Mouse (Mus musculus) stomach, embryonic 15.5 days (tissue): Measurements from ENCODE around the gene Sept6. TPM values are rescaled to one million over a fixed set of nuclear protein-coding genes. Genes with fewer than 3 reads are reported as not detected.
"Not testable (repeated sequence)": the region's sequence is repeated elsewhere in the genome, so short reads cannot be mapped to it uniquely, and the experiment has no call there.

ENCODE experiments used
- ATAC-seq: fragments of 200-750 bp; cut with Nextera tagmentation; 2 replicates; pipeline ENCODE4 v1.8.0; 2017; ENCODE audit warnings: low read depth, moderate number of reproducible peaks, moderate TSS enrichment; ENCODE audit not compliant: insufficient read depth, low FRiP score
- H3K27ac ChIP-seq: fragments of 300-500 bp; sonication (generic); 2 replicates; pipeline ENCODE4 v1.5.1; 2015; ENCODE audit warnings: mild to moderate bottlenecking, inconsistent platforms
- H3K27me3 ChIP-seq: fragments of 300-500 bp; sonication (generic); replicated peaks from 2 replicates; pipeline ENCODE4 v1.6.1; 2015; ENCODE audit warnings: inconsistent platforms
- H3K36me3 ChIP-seq: fragments of 300-500 bp; sonication (generic); 2 replicates; pipeline ENCODE4 v1.6.1; 2015; ENCODE audit warnings: inconsistent platforms
- H3K4me1 ChIP-seq: fragments of 300-500 bp; sonication (generic); 2 replicates; pipeline ENCODE4 v1.6.1; 2015; ENCODE audit warnings: inconsistent platforms
- H3K4me2 ChIP-seq: fragments of 300-500 bp; sonication (generic); 2 replicates; pipeline ENCODE4 v1.6.1; 2015; ENCODE audit warnings: mild to moderate bottlenecking, inconsistent platforms
- H3K4me3 ChIP-seq: fragments of 300-500 bp; sonication (generic); replicated peaks from 2 replicates; pipeline ENCODE4 v1.5.1; 2015; ENCODE audit warnings: inconsistent platforms
- H3K9ac ChIP-seq: fragments of 300-500 bp; sonication (generic); 2 replicates; pipeline ENCODE4 v1.6.1; 2015; ENCODE audit warnings: inconsistent platforms
- H3K9me3 ChIP-seq: fragments of 300-500 bp; sonication (generic); 2 replicates; pipeline ENCODE4 v1.6.1; 2016; ENCODE audit warnings: inconsistent platforms
- WGBS: fragments of 180-500 bp; shearing (Covaris S2); methylation state at CpG from one replicate; pipeline ENCODE4 v1.1.7; 2015; 5-methylcytosine and 5-hydroxymethylcytosine counted together
- polyA plus RNA-seq: library from polyadenylated mRNA; unstranded; fragments of >200 nt; fragmentation: Nextera tagmentation; extraction: Ambion mirVana; gene quantifications from 2 replicates; pipeline ENCODE4 v1.2.1, GENCODE M21; 2015

Sept6 gene
- polyA plus RNA-seq, 1 experiment from 2014 or later: 15.9 TPM

DNA sequence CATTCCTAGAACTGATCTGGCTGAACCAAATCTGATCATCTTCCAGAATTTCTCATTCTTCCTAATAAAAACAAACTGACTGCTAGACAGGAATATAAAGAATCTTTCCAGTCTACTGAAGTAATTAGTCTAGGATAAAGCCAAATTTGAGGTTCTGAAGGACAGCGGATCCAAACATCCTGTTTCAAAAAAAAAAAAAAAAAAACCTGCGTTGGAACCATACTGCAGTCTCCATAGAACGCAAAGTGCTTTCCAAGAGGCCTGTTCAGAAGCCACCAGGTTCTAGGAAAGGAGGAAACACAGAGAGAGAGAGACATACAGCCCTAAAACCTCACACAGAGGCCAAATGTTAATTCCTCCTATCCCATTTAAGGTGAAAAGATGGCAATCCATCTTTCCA lies 89.9 kb downstream of the Sept6 start:
- peak overlapping the region; percentile 62 for H3K4me2 ChIP-seq
- 17% methylated on average over 3 of the region's 3 CpGs for WGBS
- peak overlapping the region; percentile 55; the same call in 1 of the 2 replicates for H3K4me3 ChIP-seq

DNA sequence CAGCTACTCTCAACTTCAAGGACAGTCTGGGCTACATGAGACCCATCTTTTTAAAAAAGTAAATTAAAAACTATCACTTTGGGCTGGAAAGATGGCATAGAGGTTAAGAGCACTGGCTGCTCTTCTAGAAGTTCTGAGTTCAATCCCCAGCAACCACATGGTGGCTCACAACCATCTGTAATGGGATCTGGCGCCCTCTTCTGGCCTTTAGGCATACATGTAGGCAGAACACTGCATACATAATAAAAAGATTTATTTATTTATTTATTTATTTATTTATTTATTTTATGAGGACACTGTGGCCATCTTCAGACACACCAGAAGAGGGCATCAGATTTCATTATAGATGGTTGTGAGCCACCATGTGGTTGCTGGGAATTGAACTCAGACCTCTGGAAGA lies 92.7 kb downstream of the Sept6 start:
- WGBS: 30% methylated on average over 1 of the region's 1 CpGs
- H3K36me3 ChIP-seq, H3K9me3 ChIP-seq, H3K27me3 ChIP-seq, H3K4me1 ChIP-seq, H3K4me2 ChIP-seq, H3K27ac ChIP-seq, ATAC-seq, H3K4me3 ChIP-seq, H3K9ac ChIP-seq: not testable (repeated sequence)

More for the DNA sequence above, 89.9 kb downstream of the Sept6 start:
- no peaks in the 10 kb centered on the region for H3K9me3 ChIP-seq
- no peak for ATAC-seq
- no peak overlapping the region for H3K27ac ChIP-seq
- no peaks in the 10 kb centered on the region for H3K36me3 ChIP-seq
- H3K4me1 ChIP-seq: no peaks in the 10 kb centered on the region
- no peak overlapping the region for H3K9ac ChIP-seq
- H3K27me3 ChIP-seq: no peaks in the 10 kb centered on the region

DNA sequence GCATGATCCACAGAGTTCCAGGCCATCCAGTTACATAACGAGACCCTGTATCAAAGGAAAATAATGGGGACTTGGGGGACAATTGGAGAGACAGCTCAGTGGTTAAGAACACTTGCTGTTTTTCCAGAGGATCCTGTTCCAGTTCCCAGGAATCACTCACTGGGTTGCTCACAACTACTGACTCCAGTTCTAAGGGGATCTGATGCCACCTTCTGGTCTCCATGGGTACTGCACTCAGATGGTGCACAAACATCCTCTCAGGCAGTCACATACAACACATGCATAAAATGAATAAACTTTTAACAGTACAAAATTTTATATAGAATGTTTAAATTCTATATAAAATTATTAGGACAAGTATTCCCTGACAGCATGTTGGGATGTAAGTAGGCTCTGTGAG lies 106.9 kb downstream of the Sept6 start:
- Histone ChIP-seq H3K9me3 (no peaks in the 10 kb centered on the region), H3K9ac (no peak overlapping the region), H3K4me2 (no peak overlapping the region), H3K4me1 (no peaks in the 10 kb centered on the region), H3K4me3 (no peak overlapping the region), H3K27me3 (no peaks in the 10 kb centered on the region), H3K36me3 (no peaks in the 10 kb centered on the region), H3K27ac (no peak overlapping the region)
- 92% methylated on average over 1 of the region's 1 CpGs for WGBS
- no peak for ATAC-seq

DNA sequence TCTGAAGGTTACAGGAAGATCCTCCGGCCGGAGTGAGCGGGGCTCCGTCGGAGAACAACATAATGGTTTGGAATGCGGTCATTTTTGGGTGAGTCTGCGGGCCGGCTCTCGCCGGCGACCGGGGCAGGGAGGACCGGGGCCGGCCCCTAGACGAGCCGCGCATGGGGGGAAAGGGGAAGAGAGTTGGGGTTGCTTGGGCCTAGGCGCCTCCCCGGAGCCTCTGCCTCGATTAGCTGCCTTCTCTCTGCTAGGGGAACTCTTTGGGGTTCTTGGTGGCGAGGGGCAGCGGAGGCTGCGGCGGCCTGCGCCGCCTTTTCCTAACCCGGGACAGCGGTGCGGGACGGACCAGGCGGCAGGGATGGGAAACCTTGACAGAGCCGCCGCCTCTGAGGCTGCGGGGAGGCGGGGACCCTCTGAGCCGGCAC lies 116.9 kb downstream of the Sept6 start:
- Histone ChIP-seq H3K9me3 (no peaks in the 10 kb centered on the region), H3K27me3 (no peaks in the 10 kb centered on the region), H3K36me3 (no peaks in the 10 kb centered on the region), H3K4me3 (peak overlapping the region; percentile 68), H3K4me1 (no peaks in the 10 kb centered on the region), H3K9ac (peak overlapping the region; percentile 63), H3K4me2 (peak overlapping the region; percentile 54), H3K27ac (peak overlapping the region; percentile 65)
- 0 out of 2 replicates have a peak, but pooled peaks have one; percentile 47 for ATAC-seq
- 16% methylated on average over 36 of the region's 36 CpGs for WGBS

DNA sequence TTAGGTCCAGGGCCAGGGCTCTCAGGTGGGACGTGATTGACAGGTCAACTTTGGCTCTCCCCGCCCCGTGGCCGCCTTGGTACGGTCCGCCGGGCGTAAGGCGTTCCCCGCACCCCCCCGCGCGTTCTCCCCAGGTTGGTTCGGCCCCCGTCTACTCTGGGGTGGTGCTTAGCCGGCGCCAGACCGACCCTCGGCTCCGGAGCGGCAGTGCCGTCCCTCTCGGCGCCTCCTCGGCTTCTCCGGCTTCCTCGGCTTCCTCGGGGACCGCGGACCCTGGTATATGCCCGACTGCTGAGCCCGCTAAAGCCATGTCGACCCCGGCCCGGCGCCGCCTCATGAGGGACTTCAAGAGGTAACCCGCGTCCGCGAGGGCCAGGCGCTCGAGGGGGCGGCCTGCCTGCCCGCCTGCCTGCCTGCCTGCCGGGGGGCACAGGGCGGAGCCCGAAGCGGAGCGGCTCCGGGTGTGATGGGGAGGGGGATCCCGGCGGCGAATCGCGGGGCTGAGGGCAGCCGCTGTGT lies 117.4 kb downstream of the Sept6 start:
- H3K4me2 ChIP-seq: peak overlapping the region; percentile 54
- H3K27ac ChIP-seq: peak overlapping the region; percentile 65
- 17% methylated on average over 54 of the region's 57 CpGs for WGBS
- no peaks in the 10 kb centered on the region for H3K4me1 ChIP-seq
- peak overlapping the region; percentile 68 for H3K4me3 ChIP-seq
- H3K9ac ChIP-seq: peak overlapping the region; percentile 63
- H3K9me3 ChIP-seq: no peaks in the 10 kb centered on the region
- peak; percentile 95 for ATAC-seq
- H3K36me3 ChIP-seq: no peaks in the 10 kb centered on the region
- no peaks in the 10 kb centered on the region for H3K27me3 ChIP-seq

DNA sequence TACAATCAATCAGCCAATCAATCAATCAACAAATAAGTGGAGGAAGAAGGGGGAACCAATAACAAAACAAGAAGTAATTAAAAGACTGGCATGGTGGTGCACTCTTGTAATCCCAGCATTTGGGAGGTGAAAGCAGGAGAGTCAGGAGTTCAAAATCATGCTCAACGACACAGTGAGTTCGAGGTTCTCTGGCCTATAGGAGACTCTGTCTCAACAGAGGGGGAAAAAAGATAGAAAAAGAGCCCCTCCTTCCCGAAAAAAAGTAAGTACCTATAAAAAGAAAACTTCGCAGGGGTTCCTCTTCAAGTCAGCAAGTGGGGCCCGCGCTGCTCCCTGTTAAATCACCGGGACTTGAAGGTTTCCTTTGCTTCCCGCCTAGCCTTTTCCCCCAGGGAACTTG lies 117.8 kb downstream of the Sept6 start, which contains the start of the genes Ube2a and C330007P06Rik:
TSS of gene Ube2a (plus strand) at position 136 of the 400 bp plus-strand sequence.
TSS of gene C330007P06Rik (minus strand) at position 347 of the 400 bp plus-strand sequence.
- Histone ChIP-seq H3K4me2 (peak within 1 kb of the TSS; percentile 54), H3K27ac (peak within 1 kb of the TSS; percentile 65), H3K9me3 (no peaks in the 10 kb centered on the region), H3K9ac (peak within 1 kb of the TSS; percentile 63), H3K36me3 (no peaks in the 10 kb centered on the region), H3K4me1 (no peaks in the 10 kb centered on the region), H3K4me3 (peak within 1 kb of the TSS; percentile 68), H3K27me3 (no peaks in the 10 kb centered on the region)
- peak; percentile 15; the same call in 1 of the 2 replicates for ATAC-seq
- WGBS: 22% methylated on average over 8 of the region's 8 CpGs

DNA sequence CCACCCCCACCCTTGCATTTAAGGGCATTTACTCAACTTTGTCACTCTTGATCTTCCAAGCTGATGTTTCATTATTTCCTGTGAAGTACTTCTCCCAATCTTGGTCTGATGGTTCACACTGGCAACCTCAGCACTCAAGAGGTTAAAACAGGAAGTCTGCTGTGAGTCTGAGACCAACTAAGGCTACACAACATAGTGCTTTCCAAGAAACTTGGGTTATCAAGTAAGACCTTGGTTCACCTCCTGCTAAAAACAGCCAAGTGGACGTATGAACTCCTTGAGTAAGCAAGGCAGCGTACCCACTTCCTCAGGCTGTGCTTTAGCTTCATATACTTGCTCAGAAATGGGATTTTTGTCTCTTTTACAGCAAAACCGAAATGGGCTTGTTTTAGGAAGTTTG lies 121.2 kb downstream of the Sept6 start:
- no peak overlapping the region for H3K9ac ChIP-seq
- 62% methylated on average over 3 of the region's 3 CpGs for whole genome bisulfite sequencing
- ATAC-seq: no peak
- no peak overlapping the region for H3K4me2 ChIP-seq
- H3K9me3 ChIP-seq: no peaks in the 10 kb centered on the region
- H3K27me3 ChIP-seq: no peaks in the 10 kb centered on the region
- H3K4me1 ChIP-seq: no peaks in the 10 kb centered on the region
- no peak overlapping the region for H3K4me3 ChIP-seq
- H3K36me3 ChIP-seq: no peaks in the 10 kb centered on the region
- no peak overlapping the region for H3K27ac ChIP-seq

DNA sequence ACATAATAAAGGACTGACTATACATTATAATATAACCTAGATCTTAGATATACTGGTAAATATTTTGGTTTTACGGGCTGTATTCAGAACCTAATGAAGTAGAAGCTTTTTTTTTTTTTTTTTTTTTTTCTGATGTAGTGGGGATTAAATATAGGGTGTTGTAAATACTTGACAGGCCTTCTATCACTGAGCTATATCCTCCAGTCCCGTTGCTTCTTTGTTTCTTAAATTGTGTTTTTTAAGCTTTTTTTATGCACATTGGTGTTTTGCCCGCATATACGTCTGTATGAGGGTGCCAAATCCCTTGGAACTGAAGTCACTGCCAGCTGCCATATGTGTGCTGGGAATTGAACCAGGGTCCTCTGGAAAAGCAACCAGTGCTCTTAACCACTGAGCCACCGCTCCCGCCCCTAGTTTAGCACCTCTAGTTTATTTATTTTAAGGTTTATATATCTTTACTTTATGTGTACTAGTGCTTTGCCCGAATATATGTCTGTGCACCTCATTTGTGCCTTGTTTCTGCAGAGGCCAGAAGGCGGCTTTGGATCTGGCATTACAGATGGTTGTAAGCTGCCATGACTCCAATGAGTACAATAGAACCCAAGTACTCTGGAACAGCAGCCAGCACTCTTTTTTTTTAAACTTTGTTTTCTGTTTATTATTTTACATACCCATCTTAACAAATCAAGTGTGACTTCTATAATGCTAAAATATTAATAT lies 126.8 kb downstream of the Sept6 start:
- Histone ChIP-seq H3K27ac (no peak overlapping the region), H3K4me1 (peaks cover 4% of the 10 kb centered on the region; the same call in 1 of the 2 replicates), H3K4me2 (peak overlapping the region; percentile 29; the same call in 1 of the 2 replicates), H3K9me3 (no peaks in the 10 kb centered on the region), H3K9ac (no peak overlapping the region), H3K27me3 (no peaks in the 10 kb centered on the region), H3K36me3 (no peaks in the 10 kb centered on the region), H3K4me3 (peak overlapping the region; percentile 46; the same call in 1 of the 2 replicates)
- no peak for ATAC-seq
- WGBS: 53% methylated on average over 8 of the region's 8 CpGs

DNA sequence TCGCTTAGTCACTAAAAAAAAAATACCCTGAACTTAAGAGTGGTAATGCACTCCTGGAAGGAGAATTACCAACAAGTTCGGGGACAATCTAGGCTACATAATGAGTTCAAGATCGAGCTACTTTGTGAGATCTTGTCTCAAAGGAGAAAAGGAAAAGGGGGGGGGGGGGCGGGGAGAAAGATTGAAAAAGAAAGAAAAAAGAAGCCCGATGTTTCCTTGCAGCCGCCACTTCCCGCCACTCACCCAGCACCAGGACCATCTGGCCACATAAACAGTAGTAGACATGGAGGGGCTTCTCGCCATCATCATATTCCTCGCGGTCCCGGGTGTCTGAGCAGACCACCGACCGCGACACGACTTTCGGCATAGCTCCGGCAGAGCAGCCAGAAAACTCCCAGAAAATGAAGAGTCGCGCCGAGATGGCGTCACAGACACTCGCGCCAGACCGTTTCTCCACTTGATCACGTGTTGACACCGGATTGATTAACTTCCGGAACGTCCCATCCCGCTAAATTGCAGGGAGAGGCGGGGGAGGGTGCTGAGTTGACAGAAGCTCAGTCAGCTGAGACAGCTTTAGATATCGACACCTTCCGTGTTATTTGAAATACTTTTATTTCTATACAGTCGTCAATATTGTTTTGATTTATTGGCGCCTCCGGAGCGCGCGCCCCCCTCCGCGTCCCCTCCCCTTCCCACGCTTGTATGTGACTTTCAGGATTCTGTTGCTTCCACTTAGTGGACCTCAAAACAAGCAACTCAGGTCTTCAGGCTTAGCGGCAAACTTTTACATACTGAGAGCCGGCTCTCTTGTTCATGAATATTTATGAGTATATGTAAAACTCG lies 127.6 kb downstream of the Sept6 start:
- Histone ChIP-seq H3K4me1 (peaks cover 4% of the 10 kb centered on the region; the same call in 1 of the 2 replicates), H3K4me3 (peak overlapping the region; percentile 46), H3K27ac (0 out of 2 replicates have a peak overlapping the region, but pooled peaks have one; percentile 59), H3K36me3 (no peaks in the 10 kb centered on the region), H3K27me3 (no peaks in the 10 kb centered on the region), H3K4me2 (peak overlapping the region; percentile 49), H3K9me3 (no peaks in the 10 kb centered on the region), H3K9ac (peak overlapping the region; percentile 22; the same call in 1 of the 2 replicates)
- ATAC-seq: peak; percentile 72; the same call in 1 of the 2 replicates
- 14% methylated on average over 43 of the region's 44 CpGs for WGBS
